Mouse (Mus musculus) brain, embryonic 14.5 days (tissue): ENCODE data around the gene Dad1. TPM values are rescaled to one million over a fixed set of nuclear protein-coding genes. Genes with fewer than 3 reads are reported as not detected.

Experiments used
- DNase-seq: peaks from one replicate; pipeline ENCODE4 v3.0.0-alpha.2; 2011; ENCODE audit warnings: low read depth
- CTCF ChIP-seq: fragments of 200-500 bp; IDR thresholded peaks from 2 replicates; pipeline ENCODE4 v1.5.1; 2012; ENCODE audit warnings: inconsistent platforms, mild to moderate bottlenecking, moderate library complexity, borderline replicate concordance; ENCODE audit not compliant: insufficient read depth, insufficient read length; ENCODE audit errors: extremely low read depth
- POLR2A ChIP-seq: fragments of 200-500 bp; IDR thresholded peaks from 2 replicates; pipeline ENCODE4 v1.6.1; 2012; ENCODE audit warnings: mild to moderate bottlenecking, inconsistent platforms, borderline replicate concordance; ENCODE audit not compliant: poor library complexity, insufficient read depth, insufficient read length, severe bottlenecking; ENCODE audit errors: extremely low read depth
- polyA plus RNA-seq: library from polyadenylated mRNA; depleted of rRNA; stranded (reverse); fragments of >200 nt; gene quantifications from 2 replicates; pipeline ENCODE4 v1.2.3, GENCODE M21; 2012

Dad1 gene
- polyA plus RNA-seq, 1 experiment: 219 TPM

GRCm38 (mm10) chr14:54264231-54264630 is 10.3 kb upstream of the Dad1 start:
- TF ChIP-seq CTCF (no peak), POLR2A (no peak)
- DNase-seq: no peak

GRCm38 (mm10) chr14:54263099-54263498 is 9.2 kb upstream of the Dad1 start:
- no peak for TF ChIP-seq CTCF
- TF ChIP-seq POLR2A: no peak
- DNase-seq: no peak

- no peak for TF ChIP-seq POLR2A
- TF ChIP-seq CTCF: no peak
- DNase-seq: no peak
Measured at GRCm38 (mm10) chr14:54262622-54263021, 8.7 kb upstream of the Dad1 start.

GRCm38 (mm10) chr14:54261386-54261785 is 7.5 kb upstream of the Dad1 start:
- TF ChIP-seq POLR2A (no peak), CTCF (no peak)

GRCm38 (mm10) chr14:54260196-54260595 is 6.3 kb upstream of the Dad1 start:
- DNase-seq: no peak

More at GRCm38 (mm10) chr14:54261386-54261785, 7.5 kb upstream of the Dad1 start:
- DNase-seq: no peak

DNA sequence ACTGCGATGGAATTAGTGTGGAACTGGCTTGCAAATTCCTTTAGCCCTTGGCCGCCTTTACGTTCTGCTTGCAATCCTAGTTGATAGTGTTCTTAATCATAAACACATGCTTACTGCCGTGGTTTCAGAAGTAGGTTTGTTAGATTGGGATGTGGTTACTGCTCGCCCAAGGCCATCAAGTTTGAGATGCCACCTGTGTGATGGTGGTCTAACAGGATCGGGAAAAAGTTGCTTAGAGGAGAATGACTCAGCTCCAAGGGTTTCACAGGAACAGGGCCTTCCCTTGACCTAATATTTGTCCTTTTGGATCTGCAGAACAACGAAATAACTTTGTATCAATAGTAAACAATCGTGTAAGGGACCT is 5.8 kb upstream of the Dad1 start:
- TF ChIP-seq CTCF (no peak), POLR2A (no peak)
- DNase-seq: no peak

More at GRCm38 (mm10) chr14:54260196-54260595, 6.3 kb upstream of the Dad1 start:
- TF ChIP-seq POLR2A (no peak), CTCF (no peak)

DNA sequence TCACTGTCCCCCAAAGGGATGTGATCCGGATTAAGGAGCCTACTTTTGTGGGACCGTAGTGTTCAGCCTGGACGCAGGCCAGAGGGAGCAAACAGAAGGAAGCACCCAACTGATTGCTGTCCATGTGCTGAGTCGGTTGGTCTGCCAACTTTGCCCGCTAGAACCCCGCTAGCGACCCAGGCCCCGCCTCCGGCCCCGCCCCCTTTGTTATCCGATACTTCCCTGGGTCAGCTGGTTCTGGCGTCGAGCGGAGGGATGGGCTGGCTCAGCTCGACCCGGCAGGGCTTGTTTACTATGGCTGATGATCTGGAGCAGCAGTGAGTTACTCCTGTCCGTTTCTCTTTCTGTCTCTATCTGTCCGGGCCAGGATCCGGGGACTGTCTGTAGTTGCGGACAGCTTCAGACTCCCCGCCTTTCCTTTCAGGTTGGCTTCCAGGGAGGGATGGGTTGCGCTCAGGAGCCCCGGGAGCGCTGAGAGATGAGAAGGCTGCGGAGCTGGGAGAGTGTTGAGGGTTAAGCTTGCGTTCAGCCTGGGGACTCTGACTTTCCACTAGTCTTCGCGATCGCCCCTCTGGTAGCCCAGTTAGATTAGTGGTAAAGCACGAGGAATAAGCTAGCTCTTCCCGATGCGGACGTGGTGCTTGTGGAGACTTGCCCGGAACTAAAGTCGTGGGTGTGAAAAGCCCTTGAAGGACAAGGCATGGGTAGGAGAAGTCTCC is 5.3 kb upstream of the Dad1 start:
- TF ChIP-seq CTCF (no peak), POLR2A (peak; percentile 15; the same call in 1 of the 2 replicates)
- DNase-seq: peak; percentile 93

DNA sequence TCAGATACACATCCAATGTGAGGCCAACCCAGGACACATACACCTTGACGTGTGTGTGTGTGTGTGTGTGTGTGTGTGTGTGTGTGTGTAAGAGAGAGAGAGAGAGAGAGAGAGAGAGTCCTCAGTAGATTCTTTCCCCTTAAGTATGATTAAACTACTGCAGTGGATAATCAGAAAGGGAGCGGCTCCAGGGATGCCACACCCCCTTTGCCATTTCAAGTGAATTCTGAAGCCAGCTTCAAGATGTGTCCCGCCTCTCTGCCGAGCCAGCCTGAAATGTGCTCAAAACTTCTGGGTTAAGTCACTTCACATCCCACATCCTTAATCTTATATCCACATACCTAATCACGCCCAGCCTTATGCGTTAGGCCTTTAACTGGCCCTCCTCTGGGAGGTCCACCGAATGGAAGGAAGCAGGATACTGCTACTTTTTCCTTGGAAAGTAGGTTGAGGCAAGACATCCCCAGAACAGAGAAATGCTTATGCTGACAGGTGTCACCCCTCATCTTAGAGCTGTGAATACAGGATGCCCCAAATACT is 4.3 kb upstream of the Dad1 start:
- no peak for TF ChIP-seq CTCF
- no peak for TF ChIP-seq POLR2A
- DNase-seq: no peak

DNA sequence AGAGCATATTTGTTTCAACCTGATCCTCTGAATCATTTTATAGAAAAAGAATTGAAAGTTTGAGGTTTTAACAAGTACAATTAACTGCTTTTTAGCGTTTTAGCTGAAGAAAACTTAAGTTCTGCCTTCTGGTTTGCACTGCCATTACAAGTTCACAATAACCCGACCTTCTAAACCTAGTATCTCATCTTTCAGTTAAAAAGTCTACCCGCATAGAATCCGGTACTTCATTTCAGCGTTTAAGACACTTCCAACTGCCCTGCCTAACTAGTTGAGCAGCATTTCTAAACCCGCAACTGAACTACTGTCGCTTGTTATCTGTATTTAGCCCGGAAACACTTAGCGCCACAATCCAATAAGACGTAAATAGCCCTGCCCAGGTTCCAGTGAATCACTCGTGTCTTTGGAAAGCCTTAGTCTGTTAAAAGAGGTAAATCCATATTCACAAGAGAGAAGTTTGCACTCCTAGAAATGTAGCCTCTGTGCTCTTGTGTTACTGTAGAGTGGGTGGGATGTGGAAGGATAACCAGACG is 832 bp upstream of the Dad1 start:
- DNase-seq: no peak
- TF ChIP-seq CTCF (no peak), POLR2A (no peak)

- DNase-seq: no peak
- TF ChIP-seq CTCF: no peak
- no peak for TF ChIP-seq POLR2A
Measured at GRCm38 (mm10) chr14:54250122-54250521, 3.8 kb downstream of the Dad1 start.

GRCm38 (mm10) chr14:54249326-54249725 is 4.6 kb downstream of the Dad1 start:
- no peak for DNase-seq
- TF ChIP-seq CTCF: no peak
- no peak for TF ChIP-seq POLR2A

DNA sequence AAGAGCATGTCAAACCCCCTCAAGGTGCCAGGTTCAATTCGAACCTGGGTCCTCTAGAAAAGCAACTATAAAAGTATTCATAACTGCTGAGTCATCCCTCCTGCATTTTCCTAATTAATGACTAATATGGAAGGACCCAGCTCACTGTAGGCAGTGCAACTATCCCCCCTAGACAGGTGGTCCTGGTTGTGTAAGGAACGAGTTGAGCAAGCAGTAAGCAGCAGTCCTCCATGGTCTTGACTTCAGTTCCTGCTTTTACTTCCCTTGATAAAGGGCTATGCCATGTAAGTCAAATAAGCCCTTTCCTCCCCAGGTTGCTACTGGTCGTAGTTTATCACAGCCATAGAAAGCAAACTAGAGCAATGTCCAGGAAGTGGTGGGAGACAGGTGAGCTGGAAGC is 7.7 kb downstream of the Dad1 start:
- DNase-seq: no peak

GRCm38 (mm10) chr14:54244183-54244582 is 9.7 kb downstream of the Dad1 start:
- peak; percentile 73 for DNase-seq

More for the DNA sequence above, 7.7 kb downstream of the Dad1 start:
- TF ChIP-seq CTCF (no peak), POLR2A (no peak)

More at GRCm38 (mm10) chr14:54244183-54244582, 9.7 kb downstream of the Dad1 start:
- TF ChIP-seq CTCF (no peak), POLR2A (no peak)
